Mouse (Mus musculus) erythroid progenitor cell, adult 5-6 weeks (primary cell): Measurements from ENCODE around the gene Agpat2. TPM values are rescaled to one million over a fixed set of nuclear protein-coding genes. Genes with fewer than 3 reads are reported as not detected.

ENCODE experiments used
- ATAC-seq: replicated peaks from 2 replicates; pipeline ENCODE4 v1.8.0; 2016; ENCODE audit warnings: moderate number of reproducible peaks, mild to moderate bottlenecking, moderate TSS enrichment, inconsistent platforms; ENCODE audit not compliant: poor library complexity, low FRiP score, severe bottlenecking
- total RNA-seq, 2 experiments: library from RNA; stranded (forward) in 1 of 2; stranded (reverse) in 1 of 2; fragments of 150-400 nt in 1 of 2; fragments of 186-747, 209-891 nt in 1 of 2; gene quantifications; 2 replicates each; pipeline versions ENCODE4 v1.2.3 to v1.2.4; 2015 to 2017; ENCODE audit warnings: low replicate concordance in 2 of 2

Gene Agpat2
- total RNA-seq, 2 experiments from 2014 or later, result 12.0 to 12.2 TPM

DNA sequence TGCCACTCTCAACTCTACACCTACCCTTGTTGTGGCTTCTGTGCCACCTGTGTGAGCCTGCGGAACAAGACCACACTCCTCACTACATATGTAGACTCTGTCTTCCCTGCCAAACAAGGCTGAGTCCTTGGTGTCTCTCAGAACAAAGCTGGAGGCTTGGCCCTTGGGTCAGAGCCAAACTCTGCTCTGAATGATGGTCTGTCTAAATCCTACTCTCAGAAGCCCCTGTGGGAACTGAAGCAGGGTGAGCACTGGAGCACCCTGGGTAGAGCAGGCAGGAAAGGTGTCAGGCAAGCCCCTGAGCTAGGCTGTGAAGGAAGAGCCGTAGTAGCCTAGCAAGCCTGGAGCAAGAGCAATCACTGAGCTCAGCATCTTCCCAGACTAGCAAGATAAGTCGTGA lies 54.0 kb downstream of the Agpat2 start:
- no peak for ATAC-seq

DNA sequence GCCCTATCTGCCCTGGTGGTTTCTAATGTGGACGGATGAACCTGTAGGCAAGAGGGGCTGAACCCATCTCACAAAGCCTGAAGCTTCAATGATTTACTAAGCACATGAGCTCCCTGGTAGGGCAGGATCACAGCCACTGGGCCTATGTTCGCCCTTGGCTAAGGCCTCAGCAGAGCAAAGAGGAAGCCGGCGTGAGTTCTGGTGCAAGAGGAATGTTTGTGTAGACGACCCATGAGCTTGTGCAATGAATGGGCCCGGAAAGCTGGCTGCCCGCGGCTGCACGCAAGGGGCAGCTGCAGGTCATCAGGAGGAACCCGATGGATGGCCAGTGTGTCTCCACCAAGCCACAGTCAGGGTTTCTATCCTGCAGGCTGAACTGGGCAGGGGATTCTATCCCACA lies 54.4 kb downstream of the Agpat2 start:
- no peak for ATAC-seq

DNA sequence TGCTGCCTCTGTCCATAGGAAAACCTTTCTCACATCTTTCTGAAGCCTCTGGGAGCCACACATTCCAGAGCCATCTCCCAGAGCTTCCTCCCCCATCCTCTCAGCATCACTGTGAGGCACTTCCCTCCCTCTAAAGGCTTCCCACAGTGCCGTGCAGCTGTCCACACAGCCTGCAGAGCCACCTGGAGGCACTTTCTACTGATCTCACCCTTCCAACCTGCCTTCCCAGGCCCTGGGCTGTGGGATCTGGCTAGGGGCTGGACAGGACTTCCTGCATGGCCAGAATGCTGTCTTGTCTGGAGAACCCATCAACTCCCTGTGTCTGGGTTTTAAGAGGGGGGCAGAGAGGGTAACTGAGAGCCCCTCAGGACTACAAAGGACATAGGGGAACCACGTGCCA lies 56.7 kb downstream of the Agpat2 start:
- ATAC-seq, result no peak

- ATAC-seq, result no peak
Measured at GRCm38 (mm10) chr2:26544265-26544664, 60.0 kb downstream of the Agpat2 start.

- ATAC-seq, result no peak
Measured at GRCm38 (mm10) chr2:26543768-26544167, 60.4 kb downstream of the Agpat2 start.

DNA sequence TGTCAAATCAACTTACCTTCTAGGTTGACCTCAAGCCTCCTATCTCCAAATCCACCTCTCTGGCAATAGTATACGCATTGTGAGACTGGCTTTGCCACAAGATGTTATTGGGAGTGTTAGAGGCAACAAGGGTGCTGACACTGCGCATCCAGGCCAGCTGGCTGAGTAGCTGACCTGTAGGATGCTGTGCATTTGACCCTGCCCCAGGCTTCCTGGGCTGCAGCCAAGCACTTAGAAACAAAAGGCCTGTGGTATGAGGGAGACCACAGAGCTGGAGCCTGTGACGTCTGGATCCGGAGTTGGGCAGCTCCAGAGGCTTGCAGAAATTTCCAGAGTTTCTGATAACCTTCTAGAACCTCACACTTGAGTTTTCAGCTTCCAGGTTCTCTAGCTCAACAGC lies 61.1 kb downstream of the Agpat2 start:
- ATAC-seq, result no peak

Other genes starting within 250 kb of the Agpat2 start
- 10.9 TPM in 1 of 2 replicates, not detected in the other for gene Card9, start 243.5 kb downstream of the Agpat2 start, total RNA-seq (2015; ENCODE audit: low replicate concordance)
- gene Card9, start 243.5 kb downstream of the Agpat2 start, total RNA-seq (2017; ENCODE audit: low replicate concordance), result 11.3 and 16.9 TPM in 2 replicates
- 1.3 and 3.2 TPM in 2 replicates for gene Snapc4, start 223.8 kb downstream of the Agpat2 start, total RNA-seq (2015; ENCODE audit: low replicate concordance)
- gene Snapc4, start 223.8 kb downstream of the Agpat2 start, total RNA-seq (2017; ENCODE audit: low replicate concordance), result 10.5 and 13.2 TPM in 2 replicates
- 35.7 and 40.7 TPM in 2 replicates for gene Entr1, start 215.1 kb downstream of the Agpat2 start, total RNA-seq (2015; ENCODE audit: low replicate concordance)
- gene Entr1, start 215.1 kb downstream of the Agpat2 start, total RNA-seq (2017; ENCODE audit: low replicate concordance), result 43.7 and 51.0 TPM in 2 replicates
- gene Pmpca, start 215.1 kb downstream of the Agpat2 start, total RNA-seq (2015; ENCODE audit: low replicate concordance), result 18.9 and 35.7 TPM in 2 replicates
- gene Pmpca, start 215.1 kb downstream of the Agpat2 start, total RNA-seq (2017; ENCODE audit: low replicate concordance), result 28.9 and 34.4 TPM in 2 replicates
- gene Inpp5e, start 195.2 kb downstream of the Agpat2 start, total RNA-seq (2015; ENCODE audit: low replicate concordance), result 13.7 and 22.2 TPM in 2 replicates
- gene Inpp5e, start 195.2 kb downstream of the Agpat2 start, total RNA-seq (2017; ENCODE audit: low replicate concordance), result 12.3 and 26.5 TPM in 2 replicates
- 13.0 TPM in 2 replicates for gene Sec16a, start 159.2 kb downstream of the Agpat2 start, total RNA-seq (2015; ENCODE audit: low replicate concordance)
- gene Sec16a, start 159.2 kb downstream of the Agpat2 start, total RNA-seq (2017; ENCODE audit: low replicate concordance), result 7.3 and 15.7 TPM in 2 replicates
- 5.4 and 9.0 TPM in 2 replicates for gene Notch1, start 87.8 kb downstream of the Agpat2 start, total RNA-seq (2015; ENCODE audit: low replicate concordance)
- gene Notch1, start 87.8 kb downstream of the Agpat2 start, total RNA-seq (2017; ENCODE audit: low replicate concordance), result 1.5 and 6.0 TPM in 2 replicates
- gene Egfl7, start 24.4 kb downstream of the Agpat2 start, total RNA-seq (2015; ENCODE audit: low replicate concordance), result 3.8 and 7.2 TPM in 2 replicates
- gene Egfl7, start 24.4 kb downstream of the Agpat2 start, total RNA-seq (2017; ENCODE audit: low replicate concordance), result 0.77 and 7.2 TPM in 2 replicates
- not detected in 2 replicates for gene Gm20532, start 17.8 kb downstream of the Agpat2 start, total RNA-seq (2015; ENCODE audit: low replicate concordance)
- 1.9 TPM in 1 of 2 replicates, not detected in the other for gene Gm20532, start 17.8 kb downstream of the Agpat2 start, total RNA-seq (2017; ENCODE audit: low replicate concordance)
- gene Fam69b, start 24.0 kb upstream of the Agpat2 start, total RNA-seq (2015; ENCODE audit: low replicate concordance), result not detected in 2 replicates
- not detected in 2 replicates for gene Fam69b, start 24.0 kb upstream of the Agpat2 start, total RNA-seq (2017; ENCODE audit: low replicate concordance)
- gene Lcn4, start 66.9 kb upstream of the Agpat2 start, total RNA-seq (2015; ENCODE audit: low replicate concordance), result not detected in 2 replicates
- gene Lcn4, start 66.9 kb upstream of the Agpat2 start, total RNA-seq (2017; ENCODE audit: low replicate concordance), result not detected in 2 replicates